Comparison of ENCODE assay signal across 15 mouse cellular contexts in genomic region chr9:15774911-15775310, GRCm38 (mm10).
DNase-seq lines count a peak whose midpoint lies in the region; ATAC-seq and TF ChIP-seq lines count a peak whose summit lies in the region.
"Had no signal": no experiment of that assay in that cellular context is flagged by ENCODE, and none has a peak within 500 bp of the region (broad histone marks: within the 10 kb centered on the region; RNA-seq: fewer than 3 reads in every experiment).

No protein-coding gene starts in this region.

- H3K9me3 ChIP-seq in hindbrain, embryonic 16.5 days (ENCODE audit: control insufficient read depth, low read length): no peaks in the 10 kb centered on the region
- H3K9me3 ChIP-seq in hindbrain, embryonic 13.5 days: no peaks in the 10 kb centered on the region
- H3K9me3 ChIP-seq in forebrain, embryonic 14.5 days (replicated peaks; ENCODE audit: control insufficient read depth, low read length): no peaks in the 10 kb centered on the region
- H3K9me3 ChIP-seq: heart, embryonic 13.5 days; liver, embryonic 15.5 days had no signal

- H3K27ac ChIP-seq in hindbrain, embryonic 16.5 days (ENCODE audit: low read depth, low read length): no peak overlapping the region
- no peak overlapping the region for H3K27ac ChIP-seq in hindbrain, embryonic 13.5 days
- H3K27ac ChIP-seq in forebrain, embryonic 14.5 days (ENCODE audit: low read depth, low read length): no peak overlapping the region
- H3K27ac ChIP-seq in olfactory bulb, adult 2 months (ENCODE audit: insufficient read depth, low read depth, low read length): peak overlapping the region; percentile 29; the same call in 1 of the 2 replicates
- H3K27ac ChIP-seq: heart, embryonic 13.5 days; liver, embryonic 15.5 days had no signal

- H3K4me2 ChIP-seq in hindbrain, embryonic 16.5 days (ENCODE audit: low read length): no peak overlapping the region
- no peak overlapping the region for H3K4me2 ChIP-seq in hindbrain, embryonic 13.5 days
- H3K4me2 ChIP-seq in forebrain, embryonic 14.5 days (ENCODE audit: low read length): no peak overlapping the region
- H3K4me2 ChIP-seq: heart, embryonic 13.5 days; liver, embryonic 15.5 days; midbrain, embryonic 11.5 days had no signal

- peak; percentile 24 for DNase-seq in brain, embryonic 18.5 days (ENCODE audit: low read depth, low spot score)
- peak; percentile 95 for DNase-seq in forebrain, embryonic 14.5 days (ENCODE audit: low spot score)
- DNase-seq in spleen, postnatal 14 days (ENCODE audit: low spot score in 2 of 2): no peak
- no peak for DNase-seq in right cerebral cortex, postnatal 4 days
- DNase-seq: cerebellum, adult 18-20 months; gastrocnemius, postnatal 36 days; lung, postnatal 36 days; right cerebral cortex, adult 18-20 months had no signal

- no peaks in the 10 kb centered on the region for H3K36me3 ChIP-seq in hindbrain, embryonic 16.5 days (ENCODE audit: control insufficient read depth, insufficient read depth, low read length)
- no peaks in the 10 kb centered on the region for H3K36me3 ChIP-seq in hindbrain, embryonic 13.5 days
- H3K36me3 ChIP-seq in forebrain, embryonic 14.5 days (ENCODE audit: control insufficient read depth, insufficient read depth, low read length): no peaks in the 10 kb centered on the region
- H3K36me3 ChIP-seq: heart, embryonic 13.5 days; liver, embryonic 15.5 days had no signal

- H3K4me1 ChIP-seq in hindbrain, embryonic 16.5 days (ENCODE audit: control insufficient read depth, insufficient read depth, low read depth, low read length): no peaks in the 10 kb centered on the region
- peaks cover 9% of the 10 kb centered on the region for H3K4me1 ChIP-seq in hindbrain, embryonic 13.5 days (replicated peaks)
- H3K4me1 ChIP-seq in forebrain, embryonic 14.5 days (ENCODE audit: control insufficient read depth, insufficient read depth, low read length): peaks cover 12% of the 10 kb centered on the region; the same call in 1 of the 2 replicates
- H3K4me1 ChIP-seq in olfactory bulb, adult 2 months (ENCODE audit: control insufficient read depth, insufficient read depth, low read length): peaks cover 11% of the 10 kb centered on the region; the same call in 1 of the 2 replicates
- H3K4me1 ChIP-seq: heart, embryonic 13.5 days; liver, embryonic 15.5 days had no signal

- no peaks in the 10 kb centered on the region for H3K27me3 ChIP-seq in hindbrain, embryonic 16.5 days (replicated peaks; ENCODE audit: control insufficient read depth, insufficient read depth, low read length)
- H3K27me3 ChIP-seq in hindbrain, embryonic 13.5 days: no peaks in the 10 kb centered on the region
- 0 out of 2 replicates have a peak, but pooled peaks cover 5% of the 10 kb centered on the region for H3K27me3 ChIP-seq in forebrain, embryonic 14.5 days (replicated peaks; ENCODE audit: control insufficient read depth, insufficient read depth, low read length)
- H3K27me3 ChIP-seq: heart, embryonic 13.5 days; liver, embryonic 15.5 days had no signal

- 66% methylated on average over 1 of the region's 1 CpGs for WGBS in hindbrain, embryonic 16.5 days
- 56% methylated on average over 1 of the region's 1 CpGs for WGBS in hindbrain, embryonic 13.5 days
- 11% methylated on average over 1 of the region's 1 CpGs for WGBS in forebrain, embryonic 14.5 days
- 38% methylated on average over 1 of the region's 1 CpGs for WGBS in olfactory bulb, adult 2 months

- H3K4me3 ChIP-seq in hindbrain, embryonic 16.5 days (ENCODE audit: low read length): no peak overlapping the region
- H3K4me3 ChIP-seq in hindbrain, embryonic 13.5 days: no peak overlapping the region
- no peak overlapping the region for H3K4me3 ChIP-seq in forebrain, embryonic 14.5 days (ENCODE audit: low read depth, low read length)
- no peak overlapping the region for H3K4me3 ChIP-seq in olfactory bulb, adult 2 months (ENCODE audit: insufficient read depth, low read depth, low read length)
- H3K4me3 ChIP-seq: heart, embryonic 13.5 days; liver, embryonic 15.5 days had no signal

- TF ChIP-seq CTCF in olfactory bulb, adult 2 months (IDR thresholded peaks at IDR 0.05; ENCODE audit: insufficient read depth, low read depth, low read length): no peak

- H3K9ac ChIP-seq in hindbrain, embryonic 16.5 days (ENCODE audit: low read depth, low read length): no peak overlapping the region
- H3K9ac ChIP-seq in hindbrain, embryonic 13.5 days: no peak overlapping the region
- H3K9ac ChIP-seq in forebrain, embryonic 14.5 days (ENCODE audit: low read length): no peak overlapping the region
- H3K9ac ChIP-seq: heart, embryonic 13.5 days; liver, embryonic 15.5 days had no signal

- peak; percentile 41; the same call in 1 of the 2 replicates for ATAC-seq in hindbrain, embryonic 16.5 days
- no peak for ATAC-seq in hindbrain, embryonic 13.5 days (ENCODE audit: low FRiP score)
- ATAC-seq in forebrain, embryonic 14.5 days: peak; percentile 97
- ATAC-seq: activated CD4-positive, CD25-positive, alpha-beta regulatory T cell, adult 4 months had no signal

- no peak for TF ChIP-seq POLR2A in olfactory bulb, adult 2 months (IDR thresholded peaks at IDR 0.05; ENCODE audit: insufficient read depth, low read depth, low read length)

Comparison
In these comparisons a context has a peak if more than half of its experiments do, and no peak if none do; other contexts are left out.
1. DNase-seq: peak in brain, embryonic 18.5 days (single experiment) and forebrain, embryonic 14.5 days (single experiment); none in spleen, postnatal 14 days (0 of 2) and right cerebral cortex, postnatal 4 days (single experiment).